Mouse (Mus musculus) heart, postnatal 0 days (tissue): ENCODE results near the gene Zfp324.

Source experiments
- CTCF ChIP-seq: IDR thresholded peaks from 2 replicates; pipeline ENCODE4 v1.5.1; 2016; ENCODE audit warnings: antibody characterized with exemption, control low read depth, low read depth
- EP300 ChIP-seq: IDR thresholded peaks from 2 replicates; pipeline ENCODE4 v1.6.1; 2016; ENCODE audit warnings: antibody characterized with exemption, low read depth

GRCm38 (mm10) chr7:12922729-12923128, 42.9 kb upstream of the Zfp324 start:
- TF ChIP-seq CTCF (no peak), EP300 (no peak)
